Mouse (Mus musculus) stomach, embryonic 16.5 days (tissue): Measurements from ENCODE around the gene Ski. TPM values are rescaled to one million over a fixed set of nuclear protein-coding genes. Genes with fewer than 3 reads are reported as not detected.

Source experiments
- ATAC-seq: fragments of 200-750 bp; cut with Nextera tagmentation; 2 replicates; pipeline ENCODE4 v1.8.0; 2017; ENCODE audit warnings: moderate number of reproducible peaks, moderate TSS enrichment; ENCODE audit not compliant: insufficient read depth, low FRiP score
- H3K27ac ChIP-seq: fragments of 300-500 bp; sonication (generic); 2 replicates; pipeline ENCODE4 v1.5.1; 2014; ENCODE audit warnings: low read length
- H3K27me3 ChIP-seq: fragments of 300-500 bp; sonication (generic); 2 replicates; pipeline ENCODE4 v1.6.1; 2014; ENCODE audit warnings: low read length, control low read depth, mixed read lengths; ENCODE audit not compliant: control insufficient read depth, insufficient read depth
- H3K36me3 ChIP-seq: fragments of 300-500 bp; sonication (generic); 2 replicates; pipeline ENCODE4 v1.6.1; 2014; ENCODE audit warnings: low read length; ENCODE audit not compliant: control insufficient read depth, insufficient read depth
- H3K4me1 ChIP-seq: fragments of 300-500 bp; sonication (generic); 2 replicates; pipeline ENCODE4 v1.6.1; 2014; ENCODE audit warnings: low read length, control low read depth, mixed read lengths; ENCODE audit not compliant: control insufficient read depth, insufficient read depth
- H3K4me2 ChIP-seq: fragments of 300-500 bp; sonication (generic); 2 replicates; pipeline ENCODE4 v1.6.1; 2014; ENCODE audit warnings: low read depth, low read length, mixed read lengths
- H3K4me3 ChIP-seq: fragments of 300-500 bp; sonication (generic); replicated peaks from 2 replicates; pipeline ENCODE4 v1.5.1; 2014; ENCODE audit warnings: mild to moderate bottlenecking, low read length
- H3K9ac ChIP-seq: fragments of 300-500 bp; sonication (generic); 2 replicates; pipeline ENCODE4 v1.6.1; 2014; ENCODE audit warnings: low read length
- H3K9me3 ChIP-seq: fragments of 300-500 bp; sonication (generic); replicated peaks from 2 replicates; pipeline ENCODE4 v1.6.1; 2016; ENCODE audit warnings: low read length, control low read depth; ENCODE audit not compliant: control insufficient read depth
- WGBS: fragments of 180-500 bp; shearing (Covaris S2); extraction: QIAGEN DNeasy Blood & Tissue Kit; methylation state at CpG from one replicate; pipeline ENCODE4 v1.1.7; 2014; 5-methylcytosine and 5-hydroxymethylcytosine counted together
- polyA plus RNA-seq: library from polyadenylated mRNA; unstranded; fragments of >200 nt; fragmentation: Nextera tagmentation; extraction: Ambion mirVana; gene quantifications from 2 replicates; pipeline ENCODE4 v1.2.1, GENCODE M21; 2015

Gene Ski
- polyA plus RNA-seq, 1 experiment from 2014 or later, result 17.9 TPM

DNA sequence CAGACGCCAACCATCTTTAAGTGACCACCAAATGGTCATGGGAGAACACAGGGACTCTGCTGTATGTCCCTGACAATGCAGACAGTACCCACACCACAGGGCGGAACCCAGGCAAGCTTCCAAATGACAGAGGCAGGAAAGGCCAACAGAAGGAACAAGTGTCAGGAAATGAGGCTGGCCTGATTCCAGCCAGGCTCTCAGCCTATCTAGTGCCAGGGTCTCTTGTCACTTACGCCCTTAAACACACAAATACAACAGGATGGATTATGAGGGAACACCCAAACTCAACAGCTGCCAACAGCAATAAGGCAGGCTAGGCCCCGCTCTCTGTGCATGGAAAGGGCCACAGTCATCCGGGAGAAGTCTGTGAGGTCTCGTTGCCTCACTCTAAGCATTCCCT lies 57.8 kb downstream of the Ski start:
- H3K4me2 ChIP-seq, result no peak overlapping the region
- H3K4me3 ChIP-seq, result no peak overlapping the region
- ATAC-seq, result peak; percentile 39
- WGBS, result 65% methylated on average over 6 of the region's 6 CpGs
- H3K4me1 ChIP-seq, result peaks cover 68% of the 10 kb centered on the region
- peak overlapping the region; percentile 70 for H3K27ac ChIP-seq
- peaks cover 4% of the 10 kb centered on the region; the same call in 1 of the 2 replicates for H3K9me3 ChIP-seq
- no peak overlapping the region for H3K9ac ChIP-seq
- H3K27me3 ChIP-seq, result no peaks in the 10 kb centered on the region
- no peaks in the 10 kb centered on the region for H3K36me3 ChIP-seq

- Histone ChIP-seq H3K27me3 (no peaks in the 10 kb centered on the region), H3K4me3 (no peak overlapping the region), H3K27ac (peak overlapping the region; percentile 70; the same call in 1 of the 2 replicates), H3K4me2 (0 out of 2 replicates have a peak overlapping the region, but pooled peaks have one; percentile 7), H3K36me3 (no peaks in the 10 kb centered on the region; the same call in 1 of the 2 replicates), H3K4me1 (peaks cover 61% of the 10 kb centered on the region), H3K9me3 (peaks cover 4% of the 10 kb centered on the region; the same call in 1 of the 2 replicates), H3K9ac (peak overlapping the region; percentile 44; the same call in 1 of the 2 replicates)
- peak; percentile 10; the same call in 1 of the 2 replicates for ATAC-seq
- 50% methylated on average over 8 of the region's 8 CpGs for WGBS
Observed at GRCm38 (mm10) chr4:155163685-155164084, 58.7 kb downstream of the Ski start.

- no peak overlapping the region for H3K9ac ChIP-seq
- H3K4me2 ChIP-seq, result 0 out of 2 replicates have a peak overlapping the region, but pooled peaks have one; percentile 7
- H3K36me3 ChIP-seq, result no peaks in the 10 kb centered on the region; the same call in 1 of the 2 replicates
- H3K4me1 ChIP-seq, result peaks cover 57% of the 10 kb centered on the region
- peaks cover 4% of the 10 kb centered on the region; the same call in 1 of the 2 replicates for H3K9me3 ChIP-seq
- H3K4me3 ChIP-seq, result no peak overlapping the region
- H3K27ac ChIP-seq, result peak overlapping the region; percentile 70
- WGBS, result 37% methylated on average over 4 of the region's 4 CpGs
- no peaks in the 10 kb centered on the region for H3K27me3 ChIP-seq
- ATAC-seq, result peak; percentile 48; the same call in 1 of the 2 replicates
Observed at GRCm38 (mm10) chr4:155163320-155163651, 59.1 kb downstream of the Ski start.

- 47% methylated on average over 7 of the region's 7 CpGs for WGBS
Observed at GRCm38 (mm10) chr4:155162433-155163319, 59.7 kb downstream of the Ski start.

DNA sequence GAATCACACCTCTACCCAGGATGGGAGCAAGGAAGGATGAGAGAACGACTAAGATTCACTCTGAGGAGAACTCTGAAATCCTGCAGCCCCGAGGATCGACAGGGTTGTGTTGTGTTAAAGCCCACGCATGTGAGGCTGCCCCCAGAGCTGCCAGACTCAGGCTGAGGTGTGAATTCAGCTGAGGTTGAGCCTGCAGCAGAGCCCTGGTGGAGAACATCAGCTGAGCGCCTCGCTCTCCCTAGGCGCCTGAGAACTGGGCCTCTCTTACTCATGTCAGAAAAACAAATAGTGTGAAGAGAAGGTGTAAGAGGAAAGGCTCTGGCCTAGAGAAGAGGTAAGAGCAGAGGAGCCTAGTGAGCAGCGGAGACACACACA lies 63.9 kb downstream of the Ski start:
- no peaks in the 10 kb centered on the region for H3K27me3 ChIP-seq
- peaks cover 30% of the 10 kb centered on the region for H3K4me1 ChIP-seq
- H3K4me2 ChIP-seq, result no peak overlapping the region
- H3K4me3 ChIP-seq, result no peak overlapping the region
- no peak overlapping the region for H3K27ac ChIP-seq
- H3K9me3 ChIP-seq, result no peaks in the 10 kb centered on the region
- 58% methylated on average over 8 of the region's 8 CpGs for WGBS
- no peak for ATAC-seq
- H3K36me3 ChIP-seq, result peaks cover 12% of the 10 kb centered on the region; the same call in 1 of the 2 replicates
- no peak overlapping the region for H3K9ac ChIP-seq

More at GRCm38 (mm10) chr4:155162433-155163319, 59.7 kb downstream of the Ski start:
- H3K9ac ChIP-seq, result 0 out of 2 replicates have a peak overlapping the region, but pooled peaks have one; percentile 2
- peaks cover 4% of the 10 kb centered on the region; the same call in 1 of the 2 replicates for H3K9me3 ChIP-seq
- peak overlapping the region; percentile 7; the same call in 1 of the 2 replicates for H3K4me2 ChIP-seq
- H3K36me3 ChIP-seq, result no peaks in the 10 kb centered on the region; the same call in 1 of the 2 replicates
- peak overlapping the region; percentile 70 for H3K27ac ChIP-seq
- peaks cover 52% of the 10 kb centered on the region for H3K4me1 ChIP-seq
- H3K4me3 ChIP-seq, result no peak overlapping the region
- ATAC-seq, result no peak
- no peaks in the 10 kb centered on the region for H3K27me3 ChIP-seq

GRCm38 (mm10) chr4:155157871-155158542 lies 64.4 kb downstream of the Ski start:
- Histone ChIP-seq H3K9me3 (no peaks in the 10 kb centered on the region), H3K27me3 (no peaks in the 10 kb centered on the region), H3K36me3 (peaks cover 12% of the 10 kb centered on the region; the same call in 1 of the 2 replicates), H3K4me1 (peaks cover 25% of the 10 kb centered on the region), H3K9ac (no peak overlapping the region), H3K4me2 (no peak overlapping the region), H3K4me3 (no peak overlapping the region), H3K27ac (no peak overlapping the region)
- no peak for ATAC-seq
- WGBS, result 84% methylated on average over 27 of the region's 27 CpGs

DNA sequence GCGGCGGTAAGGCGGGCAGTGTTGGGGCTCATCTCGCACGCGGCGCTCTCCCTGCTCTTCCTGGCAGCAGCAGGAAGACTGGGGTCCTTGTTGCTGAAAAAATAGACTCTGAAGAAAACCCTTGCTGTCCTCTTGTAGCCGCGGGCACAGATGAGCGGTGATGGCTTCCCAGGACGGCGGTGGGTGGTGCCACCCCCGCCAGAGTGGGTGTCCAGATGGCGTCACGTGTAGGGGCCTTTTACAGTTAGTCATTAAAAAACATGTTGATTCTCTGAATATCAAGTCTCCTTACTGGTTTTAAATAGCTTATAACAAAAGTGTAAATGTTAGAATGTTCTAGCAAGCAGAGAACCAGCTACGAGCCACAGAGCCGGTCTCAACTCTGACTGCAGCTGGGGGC lies 65.7 kb downstream of the Ski start:
- WGBS, result 96% methylated on average over 17 of the region's 17 CpGs
- Histone ChIP-seq H3K9ac (no peak overlapping the region), H3K27me3 (no peaks in the 10 kb centered on the region), H3K4me2 (no peak overlapping the region), H3K36me3 (peaks cover 12% of the 10 kb centered on the region; the same call in 1 of the 2 replicates), H3K27ac (no peak overlapping the region), H3K4me1 (peaks cover 22% of the 10 kb centered on the region), H3K9me3 (no peaks in the 10 kb centered on the region), H3K4me3 (no peak overlapping the region)
- no peak for ATAC-seq

- no peak for ATAC-seq
- H3K36me3 ChIP-seq, result peaks cover 12% of the 10 kb centered on the region; the same call in 1 of the 2 replicates
- H3K9ac ChIP-seq, result no peak overlapping the region
- peaks cover 25% of the 10 kb centered on the region for H3K4me1 ChIP-seq
- no peaks in the 10 kb centered on the region for H3K27me3 ChIP-seq
- WGBS, result 63% methylated on average over 11 of the region's 11 CpGs
- H3K4me3 ChIP-seq, result no peak overlapping the region
- no peak overlapping the region for H3K4me2 ChIP-seq
- H3K27ac ChIP-seq, result no peak overlapping the region
- no peaks in the 10 kb centered on the region for H3K9me3 ChIP-seq
Observed at GRCm38 (mm10) chr4:155154986-155155385, 67.4 kb downstream of the Ski start.
